Mouse (Mus musculus) liver, adult 2 months (tissue): ENCODE measurements at regions not wholly inside any gene's neighbourhood (a gene's known extent, or its start where the extent isn't known, plus 50 kb on each side); places are given as distances from the start of the nearest gene placed in this dataset.

ENCODE experiments used
- DNase-seq: peaks from one replicate; pipeline ENCODE4 v3.0.0-alpha.2; 2011; ENCODE audit warnings: low read depth, low spot score; ENCODE audit errors: extremely low read depth
- H3K27ac ChIP-seq: fragments of 200-500 bp; replicated peaks from 2 replicates; pipeline ENCODE4 v1.5.1; 2012; ENCODE audit warnings: low read depth, mild to moderate bottlenecking, control low read depth, inconsistent platforms, low read length; ENCODE audit not compliant: insufficient read depth
- H3K27me3 ChIP-seq: fragments of 200-500 bp; 2 replicates; pipeline ENCODE4 v1.6.1; 2012; ENCODE audit warnings: mild to moderate bottlenecking, moderate library complexity, low read length, inconsistent platforms; ENCODE audit not compliant: control insufficient read depth, insufficient read depth
- H3K36me3 ChIP-seq: fragments of 200-500 bp; 2 replicates; pipeline ENCODE4 v1.6.1; 2012; ENCODE audit warnings: low read length, inconsistent platforms; ENCODE audit not compliant: control insufficient read depth, insufficient read depth
- H3K4me1 ChIP-seq: fragments of 200-500 bp; 2 replicates; pipeline ENCODE4 v1.6.1; 2011; ENCODE audit warnings: low read length; ENCODE audit not compliant: control insufficient read depth, insufficient read depth
- H3K4me3 ChIP-seq: fragments of 200-500 bp; 2 replicates; pipeline ENCODE4 v1.5.1; 2011; ENCODE audit warnings: low read depth, mild to moderate bottlenecking, control low read depth, low read length, moderate library complexity; ENCODE audit not compliant: insufficient read depth
- H3K79me2 ChIP-seq: fragments of 200-500 bp; 2 replicates; pipeline ENCODE4 v1.6.1; 2012; ENCODE audit warnings: inconsistent platforms, mild to moderate bottlenecking, low read length, moderate library complexity; ENCODE audit not compliant: control insufficient read depth, insufficient read depth
- H3K9ac ChIP-seq: fragments of 200-500 bp; 2 replicates; pipeline ENCODE4 v1.6.1; 2012; ENCODE audit warnings: low read depth, mild to moderate bottlenecking, control low read depth, inconsistent platforms, low read length
- CTCF ChIP-seq: fragments of 200-500 bp; IDR thresholded peaks from 2 replicates; pipeline ENCODE4 v1.5.1; 2011; ENCODE audit warnings: low read depth, low read length, control low read depth
- POLR2A ChIP-seq: fragments of 200-500 bp; IDR thresholded peaks from 2 replicates; pipeline ENCODE4 v1.6.1; 2011; ENCODE audit warnings: low read length, control low read depth; ENCODE audit not compliant: insufficient read depth; ENCODE audit errors: extremely low read depth
- WGBS: fragments of 180-500 bp; shearing (Covaris S2); methylation state at CpG from one replicate; pipeline ENCODE4 v1.1.7; 2018; 5-methylcytosine and 5-hydroxymethylcytosine counted together

- H3K4me1 ChIP-seq: no peaks in the 10 kb centered on the region
- H3K27ac ChIP-seq: no peak overlapping the region
- H3K9ac ChIP-seq: no peak overlapping the region
- 0 out of 2 replicates have a peak, but pooled peaks cover 2% of the 10 kb centered on the region for H3K27me3 ChIP-seq
- 90% methylated on average over 6 of the region's 6 CpGs for WGBS
- H3K4me3 ChIP-seq: no peak overlapping the region
- no peak for DNase-seq
- no peaks in the 10 kb centered on the region for H3K79me2 ChIP-seq
- H3K36me3 ChIP-seq: no peaks in the 10 kb centered on the region
- TF ChIP-seq CTCF (no peak), POLR2A (no peak)
Measured at GRCm38 (mm10) chr8:86271477-86271876, 309.0 kb downstream of the Abcc12 start.

GRCm38 (mm10) chr8:86258011-86258410, 322.5 kb downstream of the Abcc12 start:
- Histone ChIP-seq H3K36me3 (no peaks in the 10 kb centered on the region), H3K27me3 (no peaks in the 10 kb centered on the region), H3K4me1 (no peaks in the 10 kb centered on the region), H3K79me2 (no peaks in the 10 kb centered on the region), H3K9ac (no peak overlapping the region), H3K27ac (no peak overlapping the region), H3K4me3 (no peak overlapping the region)
- WGBS: 81% methylated on average over 5 of the region's 5 CpGs
- TF ChIP-seq POLR2A (no peak), CTCF (no peak)
- DNase-seq: no peak

GRCm38 (mm10) chr8:86255431-86255830, 325.1 kb downstream of the Abcc12 start:
- Histone ChIP-seq H3K27me3 (no peaks in the 10 kb centered on the region), H3K9ac (no peak overlapping the region), H3K4me3 (no peak overlapping the region), H3K27ac (no peak overlapping the region), H3K4me1 (no peaks in the 10 kb centered on the region), H3K79me2 (no peaks in the 10 kb centered on the region), H3K36me3 (no peaks in the 10 kb centered on the region)
- TF ChIP-seq POLR2A (no peak), CTCF (no peak)
- DNase-seq: no peak

- Histone ChIP-seq H3K79me2 (no peaks in the 10 kb centered on the region), H3K4me3 (no peak overlapping the region), H3K27ac (no peak overlapping the region), H3K4me1 (no peaks in the 10 kb centered on the region), H3K9ac (no peak overlapping the region), H3K27me3 (no peaks in the 10 kb centered on the region), H3K36me3 (no peaks in the 10 kb centered on the region)
- DNase-seq: peak; percentile 5
- 61% methylated on average over 1 of the region's 1 CpGs for WGBS
- TF ChIP-seq POLR2A (no peak), CTCF (no peak)
Measured at GRCm38 (mm10) chr8:86254680-86255079, 325.8 kb downstream of the Abcc12 start.

GRCm38 (mm10) chr8:86252696-86253355, 327.7 kb downstream of the Abcc12 start:
- no peak for DNase-seq
- no peaks in the 10 kb centered on the region for H3K36me3 ChIP-seq
- H3K9ac ChIP-seq: no peak overlapping the region
- no peaks in the 10 kb centered on the region for H3K4me1 ChIP-seq
- 79% methylated on average over 4 of the region's 4 CpGs for WGBS
- no peak overlapping the region for H3K27ac ChIP-seq
- no peak for TF ChIP-seq CTCF
- TF ChIP-seq POLR2A: no peak
- no peaks in the 10 kb centered on the region for H3K27me3 ChIP-seq
- no peak overlapping the region for H3K4me3 ChIP-seq
- no peaks in the 10 kb centered on the region for H3K79me2 ChIP-seq

- DNase-seq: no peak
- Histone ChIP-seq H3K27me3 (no peaks in the 10 kb centered on the region), H3K27ac (no peak overlapping the region), H3K79me2 (no peaks in the 10 kb centered on the region), H3K36me3 (no peaks in the 10 kb centered on the region), H3K4me3 (no peak overlapping the region), H3K4me1 (no peaks in the 10 kb centered on the region), H3K9ac (no peak overlapping the region)
- TF ChIP-seq POLR2A (no peak), CTCF (no peak)
- 79% methylated on average over 4 of the region's 4 CpGs for WGBS
Measured at GRCm38 (mm10) chr8:86234696-86235095, 345.8 kb downstream of the Abcc12 start.
